Mouse (Mus musculus): ENCODE measurements at regions not wholly inside any gene's neighbourhood (a gene's known extent, or its start where the extent isn't known, plus 50 kb on each side); places are given as distances from the start of the nearest gene placed in this dataset.

DNA sequence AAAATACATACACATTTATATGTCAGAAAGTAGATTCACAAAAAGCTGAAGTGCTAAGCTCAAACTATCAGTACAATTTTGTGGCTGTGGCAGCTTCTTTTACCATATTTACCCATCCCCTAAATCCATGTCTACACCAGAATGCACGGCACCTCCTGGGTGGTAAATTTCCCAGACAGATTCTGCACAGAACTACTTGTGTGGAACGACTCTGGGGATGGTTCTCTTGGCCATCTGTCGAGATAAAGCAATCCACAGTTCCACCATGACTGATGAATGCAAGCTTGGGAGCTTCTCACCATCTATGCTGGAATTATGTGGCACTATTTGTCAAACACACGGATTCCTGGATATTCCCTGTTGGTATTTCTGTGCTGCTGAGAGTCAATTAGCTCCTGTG, 495.8 kb downstream of the Tmem114 start:
- H3K36me3 ChIP-seq (ENCODE audit: control insufficient read depth, insufficient read depth, low read length) = no peaks in the 10 kb centered on the region
- H3K4me1 ChIP-seq (replicated peaks; ENCODE audit: control insufficient read depth, insufficient read depth, low read length) = no peaks in the 10 kb centered on the region
- H3K4me3 ChIP-seq (ENCODE audit: low read depth, low read length) = no peak overlapping the region
- DNase-seq (ENCODE audit: low spot score) (no peak), ATAC-seq (replicated peaks; ENCODE audit: low FRiP score) (no peak)
- no peaks in the 10 kb centered on the region for H3K9me3 ChIP-seq (ENCODE audit: control insufficient read depth, low read length)
- no peaks in the 10 kb centered on the region for H3K27me3 ChIP-seq (ENCODE audit: control insufficient read depth, insufficient read depth, low read length)
- H3K27ac ChIP-seq (ENCODE audit: low read depth, low read length) = no peak overlapping the region
- 84% methylated on average over 4 of the region's 4 CpGs for WGBS
- no peak overlapping the region for H3K9ac ChIP-seq (ENCODE audit: low read length)
- H3K4me2 ChIP-seq (ENCODE audit: low read depth, low read length, severe bottlenecking) = no peak overlapping the region

DNA sequence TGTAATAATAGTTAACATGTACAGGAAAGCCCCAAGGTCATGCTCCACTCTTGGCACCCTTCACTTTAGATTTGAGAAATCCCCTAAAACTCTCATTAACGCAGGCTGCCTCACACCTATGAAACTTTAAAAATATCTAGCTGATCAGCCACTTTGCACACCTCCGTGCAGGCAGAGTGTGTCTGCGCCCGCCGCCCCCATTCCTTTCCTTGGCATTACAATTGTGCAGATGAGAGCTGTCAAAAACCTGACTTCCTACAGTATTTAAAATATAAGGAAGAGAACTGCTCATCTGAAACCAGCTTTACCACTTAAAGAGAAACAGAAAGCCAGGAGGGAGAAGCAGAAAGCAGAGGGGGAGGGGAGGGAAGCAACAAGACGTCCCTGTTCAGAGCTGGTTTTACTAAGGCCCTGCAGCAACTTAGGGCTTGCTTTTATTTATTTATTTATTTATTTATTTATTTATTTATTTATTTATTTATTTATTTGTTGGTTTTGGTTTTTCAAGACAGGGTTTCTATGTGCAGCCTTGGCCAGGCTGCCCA, 496.5 kb downstream of the Tmem114 start:
- no peak overlapping the region for H3K9ac ChIP-seq (ENCODE audit: low read length)
- ATAC-seq (replicated peaks; ENCODE audit: low FRiP score) (no peak), DNase-seq (ENCODE audit: low spot score) (no peak)
- no peaks in the 10 kb centered on the region for H3K4me1 ChIP-seq (replicated peaks; ENCODE audit: control insufficient read depth, insufficient read depth, low read length)
- no peaks in the 10 kb centered on the region for H3K9me3 ChIP-seq (ENCODE audit: control insufficient read depth, low read length)
- H3K4me3 ChIP-seq (ENCODE audit: low read depth, low read length) = no peak overlapping the region
- H3K27ac ChIP-seq (ENCODE audit: low read depth, low read length) = no peak overlapping the region
- no peaks in the 10 kb centered on the region for H3K36me3 ChIP-seq (ENCODE audit: control insufficient read depth, insufficient read depth, low read length)
- H3K4me2 ChIP-seq (ENCODE audit: low read depth, low read length, severe bottlenecking) = no peak overlapping the region
- 84% methylated on average over 6 of the region's 6 CpGs for WGBS
- no peaks in the 10 kb centered on the region for H3K27me3 ChIP-seq (ENCODE audit: control insufficient read depth, insufficient read depth, low read length)

DNA sequence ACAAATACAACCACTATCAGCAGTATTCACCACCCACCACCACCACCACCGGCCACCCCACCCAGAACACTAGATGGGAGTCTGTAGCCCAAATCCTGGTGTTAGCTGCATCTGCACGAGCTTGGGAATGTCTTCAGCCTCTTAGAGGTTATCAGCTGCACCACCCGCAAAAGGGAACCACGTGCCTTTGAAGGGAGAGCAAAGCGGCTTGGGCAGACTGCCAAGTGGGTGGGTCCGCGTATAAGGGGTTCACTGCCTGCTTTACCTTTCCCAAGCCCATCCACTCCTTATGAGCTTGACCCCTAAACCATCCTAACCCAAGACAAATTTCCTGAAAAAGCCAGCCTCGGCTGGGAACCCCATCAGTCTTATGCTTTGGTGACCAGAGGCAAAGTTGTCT, 497.2 kb downstream of the Tmem114 start:
- 82% methylated on average over 8 of the region's 8 CpGs for WGBS
- Histone ChIP-seq H3K4me2 (ENCODE audit: low read depth, low read length, severe bottlenecking) (no peak overlapping the region), H3K27ac (ENCODE audit: low read depth, low read length) (no peak overlapping the region), H3K4me1 (replicated peaks; ENCODE audit: control insufficient read depth, insufficient read depth, low read length) (no peaks in the 10 kb centered on the region), H3K9ac (ENCODE audit: low read length) (no peak overlapping the region), H3K4me3 (ENCODE audit: low read depth, low read length) (no peak overlapping the region), H3K9me3 (ENCODE audit: control insufficient read depth, low read length) (no peaks in the 10 kb centered on the region), H3K27me3 (ENCODE audit: control insufficient read depth, insufficient read depth, low read length) (no peaks in the 10 kb centered on the region), H3K36me3 (ENCODE audit: control insufficient read depth, insufficient read depth, low read length) (no peaks in the 10 kb centered on the region)
- DNase-seq (ENCODE audit: low spot score) (no peak), ATAC-seq (replicated peaks; ENCODE audit: low FRiP score) (no peak)

DNA sequence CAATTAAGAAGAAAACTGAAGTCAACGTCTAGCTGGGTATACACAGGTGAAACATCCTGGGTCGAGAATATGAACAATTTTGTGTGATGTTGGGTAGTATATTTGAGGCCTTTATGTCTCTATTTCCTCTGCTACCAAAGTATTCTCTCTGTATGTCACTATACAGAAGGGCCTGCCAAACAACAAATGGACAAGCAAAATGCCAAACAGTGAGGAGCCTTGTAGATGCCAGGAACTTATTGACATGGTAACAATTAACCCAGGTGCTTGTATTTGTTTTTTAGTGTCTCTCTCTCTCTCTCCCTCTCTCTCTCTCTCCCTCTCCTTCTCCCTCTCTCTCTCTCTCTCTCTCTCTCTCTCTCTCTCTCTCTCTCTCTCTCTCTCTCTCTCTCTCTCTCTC, 529.1 kb downstream of the Tmem114 start:
- DNase-seq (ENCODE audit: low spot score) (no peak), ATAC-seq (replicated peaks; ENCODE audit: low FRiP score) (no peak)
- 85% methylated on average over 2 of the region's 2 CpGs for WGBS
- Histone ChIP-seq H3K9ac (ENCODE audit: low read length) (no peak overlapping the region), H3K4me3 (ENCODE audit: low read depth, low read length) (no peak overlapping the region), H3K4me2 (ENCODE audit: low read depth, low read length, severe bottlenecking) (no peak overlapping the region), H3K36me3 (ENCODE audit: control insufficient read depth, insufficient read depth, low read length) (no peaks in the 10 kb centered on the region), H3K9me3 (ENCODE audit: control insufficient read depth, low read length) (no peaks in the 10 kb centered on the region), H3K27me3 (ENCODE audit: control insufficient read depth, insufficient read depth, low read length) (no peaks in the 10 kb centered on the region), H3K4me1 (replicated peaks; ENCODE audit: control insufficient read depth, insufficient read depth, low read length) (no peaks in the 10 kb centered on the region), H3K27ac (ENCODE audit: low read depth, low read length) (no peak overlapping the region)

DNA sequence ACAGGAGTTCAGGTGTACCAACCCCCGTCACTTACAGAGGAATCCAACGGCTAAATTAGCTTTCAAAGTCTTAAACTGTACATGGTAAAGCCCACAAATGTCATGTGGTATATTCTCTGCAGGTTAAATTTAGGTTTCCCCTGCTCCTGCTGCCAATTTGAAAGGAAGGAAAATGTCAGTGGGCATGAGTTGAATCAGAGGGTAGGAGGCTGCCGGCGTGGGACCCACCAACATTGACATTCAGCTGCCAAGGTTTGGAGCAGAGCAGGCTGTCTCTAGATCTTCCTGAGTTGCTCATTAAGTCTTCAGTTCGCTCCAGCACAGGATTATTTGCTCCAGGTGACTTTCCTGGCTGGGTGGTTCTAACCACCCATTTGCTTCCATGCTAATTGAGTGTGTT, 532.1 kb downstream of the Tmem114 start:
- no peak overlapping the region for H3K9ac ChIP-seq (ENCODE audit: low read length)
- H3K27me3 ChIP-seq (ENCODE audit: control insufficient read depth, insufficient read depth, low read length) = no peaks in the 10 kb centered on the region
- ATAC-seq (replicated peaks; ENCODE audit: low FRiP score) (no peak), DNase-seq (ENCODE audit: low spot score) (no peak)
- no peaks in the 10 kb centered on the region for H3K36me3 ChIP-seq (ENCODE audit: control insufficient read depth, insufficient read depth, low read length)
- no peaks in the 10 kb centered on the region for H3K9me3 ChIP-seq (ENCODE audit: control insufficient read depth, low read length)
- no peak overlapping the region for H3K4me3 ChIP-seq (ENCODE audit: low read depth, low read length)
- H3K4me1 ChIP-seq (replicated peaks; ENCODE audit: control insufficient read depth, insufficient read depth, low read length) = no peaks in the 10 kb centered on the region
- no peak overlapping the region for H3K4me2 ChIP-seq (ENCODE audit: low read depth, low read length, severe bottlenecking)
- H3K27ac ChIP-seq (ENCODE audit: low read depth, low read length) = no peak overlapping the region
- WGBS = 82% methylated on average over 5 of the region's 5 CpGs

DNA sequence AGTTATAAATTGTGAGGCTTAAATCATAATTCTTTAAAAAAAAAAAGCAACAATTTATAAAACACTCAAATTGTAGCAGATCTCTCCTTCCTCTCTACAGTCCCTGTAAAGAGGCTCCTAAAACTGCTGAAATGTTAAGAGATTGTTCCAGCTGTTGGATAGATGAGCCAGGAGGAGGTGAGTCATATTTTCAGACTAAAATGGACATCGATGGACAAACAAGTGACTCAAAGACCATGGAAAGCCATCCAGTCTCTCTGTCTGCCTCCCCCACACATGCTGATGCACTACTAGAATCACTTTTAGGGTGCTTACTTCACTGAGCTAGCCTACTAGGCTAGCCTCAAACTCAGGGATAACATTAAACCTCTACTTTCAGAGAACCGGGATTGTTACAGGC, 561.5 kb downstream of the Tmem114 start:
- WGBS = 98% methylated on average over 2 of the region's 2 CpGs
- no peaks in the 10 kb centered on the region for H3K27me3 ChIP-seq (ENCODE audit: control insufficient read depth, insufficient read depth, low read length)
- H3K4me2 ChIP-seq (ENCODE audit: low read depth, low read length, severe bottlenecking) = no peak overlapping the region
- H3K4me3 ChIP-seq (ENCODE audit: low read depth, low read length) = no peak overlapping the region
- DNase-seq (ENCODE audit: low spot score) = no peak
- H3K27ac ChIP-seq (ENCODE audit: low read depth, low read length) = no peak overlapping the region
- no peaks in the 10 kb centered on the region for H3K36me3 ChIP-seq (ENCODE audit: control insufficient read depth, insufficient read depth, low read length)
- H3K9ac ChIP-seq (ENCODE audit: low read length) = no peak overlapping the region
- no peaks in the 10 kb centered on the region for H3K9me3 ChIP-seq (ENCODE audit: control insufficient read depth, low read length)
- H3K4me1 ChIP-seq (replicated peaks; ENCODE audit: control insufficient read depth, insufficient read depth, low read length) = no peaks in the 10 kb centered on the region
- ATAC-seq (replicated peaks; ENCODE audit: low FRiP score) = no peak

DNA sequence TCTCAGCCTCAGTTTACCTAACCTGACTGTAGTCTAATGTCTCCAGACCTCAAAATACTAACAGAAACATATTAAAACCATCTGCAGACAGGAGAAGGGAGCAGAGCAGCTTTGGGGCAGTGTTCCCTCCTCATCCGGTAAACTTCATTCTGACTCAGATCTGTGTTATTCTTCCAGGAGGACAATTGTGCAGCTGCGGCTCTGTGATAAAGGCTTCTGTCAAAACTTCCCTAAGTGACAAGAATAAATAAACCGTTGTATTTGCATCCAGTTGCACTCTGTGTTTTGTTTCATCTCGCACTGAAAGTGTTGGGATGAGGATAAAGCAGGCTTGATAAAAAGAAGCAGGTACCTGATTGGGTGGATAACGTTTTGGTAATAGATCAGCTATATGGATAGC, 585.8 kb downstream of the Tmem114 start:
- DNase-seq (ENCODE audit: low spot score) (no peak), ATAC-seq (replicated peaks; ENCODE audit: low FRiP score) (no peak)
- Histone ChIP-seq H3K4me2 (ENCODE audit: low read depth, low read length, severe bottlenecking) (no peak overlapping the region), H3K4me1 (replicated peaks; ENCODE audit: control insufficient read depth, insufficient read depth, low read length) (no peaks in the 10 kb centered on the region), H3K36me3 (ENCODE audit: control insufficient read depth, insufficient read depth, low read length) (no peaks in the 10 kb centered on the region), H3K9me3 (ENCODE audit: control insufficient read depth, low read length) (no peaks in the 10 kb centered on the region), H3K9ac (ENCODE audit: low read length) (no peak overlapping the region), H3K27ac (ENCODE audit: low read depth, low read length) (no peak overlapping the region), H3K4me3 (ENCODE audit: low read depth, low read length) (no peak overlapping the region), H3K27me3 (ENCODE audit: control insufficient read depth, insufficient read depth, low read length) (no peaks in the 10 kb centered on the region)
- WGBS = 76% methylated on average over 5 of the region's 5 CpGs

DNA sequence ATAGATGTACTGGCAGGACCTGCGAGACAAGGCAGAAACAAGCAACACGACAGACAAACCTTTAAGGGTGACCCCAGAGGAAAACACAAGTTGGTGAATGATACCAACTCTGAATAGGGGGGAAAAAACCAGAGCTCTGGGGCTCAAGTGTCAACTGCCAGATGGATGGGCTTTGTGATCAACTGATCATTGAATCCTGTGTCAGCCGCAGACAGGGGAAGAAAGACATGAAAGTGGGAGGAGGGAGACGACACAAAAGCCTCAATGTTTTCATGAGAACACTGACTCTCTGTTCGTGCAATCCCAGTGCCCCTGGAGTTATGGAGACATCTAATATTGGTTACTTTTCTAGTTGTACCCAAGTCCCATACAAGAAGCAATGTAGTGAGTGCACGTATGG, 593.8 kb downstream of the Tmem114 start:
- no peaks in the 10 kb centered on the region for H3K4me1 ChIP-seq (replicated peaks; ENCODE audit: control insufficient read depth, insufficient read depth, low read length)
- H3K4me2 ChIP-seq (ENCODE audit: low read depth, low read length, severe bottlenecking) = no peak overlapping the region
- H3K9me3 ChIP-seq (ENCODE audit: control insufficient read depth, low read length) = no peaks in the 10 kb centered on the region
- H3K27ac ChIP-seq (ENCODE audit: low read depth, low read length) = no peak overlapping the region
- ATAC-seq (replicated peaks; ENCODE audit: low FRiP score) (no peak), DNase-seq (ENCODE audit: low spot score) (no peak)
- H3K9ac ChIP-seq (ENCODE audit: low read length) = no peak overlapping the region
- 53% methylated on average over 6 of the region's 6 CpGs for WGBS
- H3K27me3 ChIP-seq (ENCODE audit: control insufficient read depth, insufficient read depth, low read length) = no peaks in the 10 kb centered on the region
- no peak overlapping the region for H3K4me3 ChIP-seq (ENCODE audit: low read depth, low read length)
- H3K36me3 ChIP-seq (ENCODE audit: control insufficient read depth, insufficient read depth, low read length) = no peaks in the 10 kb centered on the region

DNA sequence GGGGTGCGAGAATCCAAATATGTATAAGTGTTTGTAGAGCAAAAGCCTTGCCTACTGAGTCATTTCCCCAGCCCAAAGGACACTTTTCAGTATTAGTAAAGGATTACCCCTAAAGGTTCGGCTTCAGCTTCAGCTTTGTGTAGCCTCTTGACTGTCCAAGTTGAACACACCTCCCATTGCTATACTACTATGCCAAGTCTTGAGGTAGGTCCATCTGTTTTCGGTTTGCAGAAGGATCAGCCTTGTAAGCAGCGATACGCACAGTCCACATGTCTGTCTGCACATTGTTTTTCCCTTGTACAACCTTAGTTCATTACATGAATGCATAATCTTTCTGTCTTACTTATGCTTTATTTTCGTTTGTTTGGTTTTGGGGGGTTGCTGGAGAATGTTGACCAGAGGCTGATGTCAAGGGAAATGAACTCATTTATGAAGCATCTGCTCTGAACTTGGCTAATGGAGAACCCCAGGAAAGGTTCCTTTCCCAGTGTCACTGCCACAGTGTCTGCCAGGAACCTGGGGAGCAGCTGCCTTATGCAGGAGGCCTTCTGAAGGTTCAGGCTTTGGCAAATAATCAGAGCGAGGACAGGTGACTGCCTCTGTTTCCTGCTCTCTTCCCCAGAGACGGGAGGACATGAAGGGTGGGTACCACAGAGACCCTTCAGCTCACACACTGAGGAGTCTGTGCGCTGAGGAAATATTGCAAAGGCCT, 594.8 kb downstream of the Tmem114 start:
- Histone ChIP-seq H3K4me1 (replicated peaks; ENCODE audit: control insufficient read depth, insufficient read depth, low read length) (no peaks in the 10 kb centered on the region), H3K27me3 (ENCODE audit: control insufficient read depth, insufficient read depth, low read length) (no peaks in the 10 kb centered on the region), H3K9ac (ENCODE audit: low read length) (no peak overlapping the region), H3K9me3 (ENCODE audit: control insufficient read depth, low read length) (no peaks in the 10 kb centered on the region), H3K4me3 (ENCODE audit: low read depth, low read length) (no peak overlapping the region), H3K27ac (ENCODE audit: low read depth, low read length) (no peak overlapping the region), H3K4me2 (ENCODE audit: low read depth, low read length, severe bottlenecking) (no peak overlapping the region), H3K36me3 (ENCODE audit: control insufficient read depth, insufficient read depth, low read length) (no peaks in the 10 kb centered on the region)
- ATAC-seq (replicated peaks; ENCODE audit: low FRiP score) (no peak), DNase-seq (ENCODE audit: low spot score) (no peak)
- 90% methylated on average over 9 of the region's 9 CpGs for WGBS
